Mouse (Mus musculus): Measurements from ENCODE around the gene Mtmr4. TPM values are rescaled to one million over a fixed set of nuclear protein-coding genes. Genes with fewer than 3 reads are reported as not detected.

The Mtmr4 gene
- 21.9 TPM for total RNA-seq (2023)

GRCm38 (mm10) chr11:87591526-87592353 lies at the start of gene Mtmr4:
Gene Mtmr4, plus strand, starts transcription at chr11:87592162.

GRCm38 (mm10) chr11:87566501-87566900 lies 25.5 kb upstream of the Mtmr4 start, which contains the start of gene Gm11492:
Gene Gm11492, plus strand, starts transcription at chr11:87566653.

GRCm38 (mm10) chr11:87568255-87568953 lies 23.6 kb upstream of the Mtmr4 start, which contains the start of gene Sept4:
Gene Sept4, plus strand, starts transcription at chr11:87568903.

DNA sequence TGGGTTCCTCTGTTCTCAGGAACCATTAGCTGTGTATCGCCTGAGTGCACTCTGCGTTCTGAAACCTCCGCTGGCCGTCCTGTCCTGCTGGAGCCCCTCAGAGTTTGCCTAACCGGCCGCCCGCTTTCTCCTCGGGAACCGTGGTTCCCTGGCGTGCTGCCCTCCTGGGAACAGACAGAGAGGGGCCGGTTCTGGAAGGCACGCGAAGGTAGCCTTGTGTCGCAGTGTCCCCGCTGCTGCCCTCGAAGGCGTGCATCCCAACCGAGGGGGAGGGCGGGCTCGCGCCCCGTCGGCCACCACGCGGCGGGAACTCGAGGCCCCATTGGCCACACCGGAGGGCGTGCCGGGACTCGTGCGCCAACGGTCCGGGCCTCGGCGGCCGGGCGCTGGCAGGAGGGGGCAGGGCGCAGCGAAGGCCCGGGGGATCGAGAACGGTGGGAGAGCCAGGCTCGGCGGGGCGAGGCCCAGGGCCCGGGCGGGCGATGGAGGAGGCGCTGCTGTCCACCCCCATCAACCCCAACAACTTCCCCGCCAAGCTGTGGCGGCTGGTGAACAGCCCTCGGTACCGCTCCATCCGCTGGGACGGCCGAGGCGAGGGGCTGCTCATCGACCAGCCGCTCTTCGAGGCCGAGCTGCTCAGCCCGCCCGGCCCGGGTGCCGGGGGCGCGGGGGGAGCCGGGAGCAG lies 25.0 kb downstream of the Mtmr4 start, which contains the start of gene Hsf5:
Hsf5 (plus strand) TSS at position 375 of the 685 bp plus-strand sequence.

DNA sequence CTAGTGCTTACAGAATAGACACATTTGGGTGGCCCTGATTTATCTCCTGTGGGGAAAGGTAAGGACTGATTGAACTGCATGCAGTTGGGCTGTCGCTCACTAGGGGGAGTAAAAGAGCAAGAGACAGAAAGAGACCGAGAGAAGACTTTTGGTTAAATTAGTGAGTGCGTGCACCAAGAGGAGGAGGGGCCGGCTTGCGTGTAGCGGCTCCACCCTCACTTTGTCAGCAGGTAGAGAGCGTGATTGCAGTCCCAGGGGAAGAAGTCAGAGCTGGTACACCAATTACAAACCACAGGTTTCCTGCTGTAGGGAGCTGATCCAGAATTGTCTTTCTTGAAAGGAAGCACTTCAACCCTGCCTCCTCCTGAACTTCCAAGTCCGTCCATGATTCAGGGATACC lies 70.4 kb downstream of the Mtmr4 start, which contains the start of gene Rnf43:
Rnf43 (plus strand) TSS at position 316 of the 400 bp plus-strand sequence.

Other genes with a start within 250 kb of the Mtmr4 start
- gene Ppm1e, start 233.1 kb upstream of the Mtmr4 start, total RNA-seq (2023) = 1.4 TPM
- gene Rad51c, start 187.2 kb upstream of the Mtmr4 start, total RNA-seq (2023) = 2.0 TPM
- gene Tex14, start 187.1 kb upstream of the Mtmr4 start, total RNA-seq (2023) = 1.1 TPM
- not detected for gene Gm11492, start 25.5 kb upstream of the Mtmr4 start, total RNA-seq (2023)
- 2.9 TPM for gene Sept4, start 23.3 kb upstream of the Mtmr4 start, total RNA-seq (2023)
- 0.15 TPM for gene Hsf5, start 25.0 kb downstream of the Mtmr4 start, total RNA-seq (2023)
- 2.1 TPM for gene Rnf43, start 70.6 kb downstream of the Mtmr4 start, total RNA-seq (2023)
- 135 TPM for gene Supt4a, start 145.4 kb downstream of the Mtmr4 start, total RNA-seq (2023)
- gene Tspoap1, start 168.4 kb downstream of the Mtmr4 start, total RNA-seq (2023) = 5.5 TPM
- 0.80 TPM for gene Mpo, start 201.4 kb downstream of the Mtmr4 start, total RNA-seq (2023)
- not detected for gene Lpo, start 236.1 kb downstream of the Mtmr4 start, total RNA-seq (2023)